Mouse (Mus musculus) olfactory bulb, adult 2 months (tissue): ENCODE measurements around the gene Gm9736.

Experiments
- CTCF ChIP-seq: fragments of 200-500 bp; IDR thresholded peaks from 2 replicates; pipeline ENCODE4 v1.5.1; 2012; ENCODE audit warnings: low read depth, mild to moderate bottlenecking, low read length, moderate library complexity; ENCODE audit not compliant: insufficient read depth
- POLR2A ChIP-seq: fragments of 200-500 bp; IDR thresholded peaks from 2 replicates; pipeline ENCODE4 v1.6.1; 2012; ENCODE audit warnings: mild to moderate bottlenecking, low read depth, low read length, moderate library complexity; ENCODE audit not compliant: insufficient read depth

DNA sequence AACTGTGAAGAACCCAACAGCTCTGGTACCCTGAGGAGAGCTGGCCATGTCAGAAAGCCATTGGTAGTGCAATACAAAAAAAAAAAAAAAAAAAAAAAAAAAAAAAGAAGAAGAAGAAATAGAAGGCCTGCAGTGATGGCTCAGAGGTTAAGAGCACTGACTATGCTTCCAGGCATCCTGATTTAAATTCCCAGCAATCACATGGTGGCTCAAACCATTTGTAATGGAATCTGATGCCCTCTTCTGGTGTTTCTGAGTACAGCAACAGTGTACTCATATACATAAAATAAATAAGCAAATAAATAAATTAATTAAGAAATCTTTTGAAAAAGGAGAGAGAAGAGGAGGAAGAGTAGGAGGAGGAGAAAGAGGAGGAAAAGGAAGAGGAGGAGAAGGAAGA, 2.3 kb upstream of the Gm9736 start:
- no peak for TF ChIP-seq POLR2A
- TF ChIP-seq CTCF = no peak
